Mouse (Mus musculus) stomach, embryonic 14.5 days (tissue): ENCODE measurements around the gene Vstm5. TPM values are rescaled to one million over a fixed set of nuclear protein-coding genes. Genes with fewer than 3 reads are reported as not detected.
A peak's percentile ranks its signal among the peaks of the same experiment; 100 is the strongest.

Experiments used
- ATAC-seq: fragments of 200-750 bp; cut with Nextera tagmentation; 2 replicates; pipeline ENCODE4 v1.8.0; 2017; ENCODE audit warnings: low read depth, moderate TSS enrichment; ENCODE audit not compliant: insufficient number of reproducible peaks, insufficient read depth, low FRiP score
- H3K27ac ChIP-seq: fragments of 300-500 bp; sonication (generic); 2 replicates; pipeline ENCODE4 v1.5.1; 2014; ENCODE audit warnings: mild to moderate bottlenecking, low read length, moderate library complexity, mixed read lengths
- H3K27me3 ChIP-seq: fragments of 300-500 bp; sonication (generic); 2 replicates; pipeline ENCODE4 v1.6.1; 2014; ENCODE audit warnings: low read length, control low read depth, mixed read lengths; ENCODE audit not compliant: control insufficient read depth, insufficient read depth
- H3K36me3 ChIP-seq: fragments of 300-500 bp; sonication (generic); 2 replicates; pipeline ENCODE4 v1.6.1; 2014; ENCODE audit warnings: mild to moderate bottlenecking, control low read depth, low read length, moderate library complexity, mixed read lengths; ENCODE audit not compliant: control insufficient read depth, insufficient read depth
- H3K4me1 ChIP-seq: fragments of 300-500 bp; sonication (generic); 2 replicates; pipeline ENCODE4 v1.6.1; 2014; ENCODE audit warnings: low read length, control low read depth, mixed read lengths; ENCODE audit not compliant: control insufficient read depth, insufficient read depth
- H3K4me2 ChIP-seq: fragments of 300-500 bp; sonication (generic); replicated peaks from 2 replicates; pipeline ENCODE4 v1.6.1; 2014; ENCODE audit warnings: low read depth, low read length, control low read depth
- H3K4me3 ChIP-seq: fragments of 300-500 bp; sonication (generic); 2 replicates; pipeline ENCODE4 v1.5.1; 2014; ENCODE audit warnings: low read depth, low read length, control low read depth
- H3K9ac ChIP-seq: fragments of 300-500 bp; sonication (generic); replicated peaks from 2 replicates; pipeline ENCODE4 v1.6.1; 2014; ENCODE audit warnings: low read depth, mild to moderate bottlenecking, control low read depth, low read length, moderate library complexity, mixed read lengths
- H3K9me3 ChIP-seq: fragments of 300-500 bp; sonication (generic); 2 replicates; pipeline ENCODE4 v1.6.1; 2016; ENCODE audit warnings: low read depth, low read length, control low read depth; ENCODE audit not compliant: control insufficient read depth
- WGBS: fragments of 180-500 bp; shearing (Covaris S2); extraction: QIAGEN DNeasy Blood & Tissue Kit; methylation state at CpG from one replicate; pipeline ENCODE4 v1.1.7; 2014; 5-methylcytosine and 5-hydroxymethylcytosine counted together
- polyA plus RNA-seq: library from polyadenylated mRNA; unstranded; fragments of >200 nt; fragmentation: Nextera tagmentation; extraction: Ambion mirVana; gene quantifications from 2 replicates; pipeline ENCODE4 v1.2.1, GENCODE M21; 2014

The Vstm5 gene
- polyA plus RNA-seq, 1 experiment from 2014 or later = 8.2 TPM

GRCm38 (mm10) chr9:15278343-15278742 lies 39.5 kb downstream of the Vstm5 start:
- H3K27ac ChIP-seq = no peak overlapping the region
- no peak overlapping the region for H3K9ac ChIP-seq
- peaks cover 8% of the 10 kb centered on the region; the same call in 1 of the 2 replicates for H3K4me1 ChIP-seq
- no peak overlapping the region; the same call in 1 of the 2 replicates for H3K4me2 ChIP-seq
- no peak for ATAC-seq
- H3K27me3 ChIP-seq = no peaks in the 10 kb centered on the region
- 91% methylated on average over 3 of the region's 3 CpGs for WGBS
- H3K4me3 ChIP-seq = no peak overlapping the region
- no peaks in the 10 kb centered on the region for H3K9me3 ChIP-seq
- peaks cover 32% of the 10 kb centered on the region for H3K36me3 ChIP-seq

GRCm38 (mm10) chr9:15279139-15279648 lies 40.3 kb downstream of the Vstm5 start:
- H3K4me2 ChIP-seq = peak overlapping the region; percentile 60
- peak overlapping the region; percentile 91 for H3K27ac ChIP-seq
- H3K9me3 ChIP-seq = no peaks in the 10 kb centered on the region
- H3K27me3 ChIP-seq = no peaks in the 10 kb centered on the region
- H3K9ac ChIP-seq = peak overlapping the region; percentile 94
- ATAC-seq = no peak; the same call in none of the 2 replicates
- H3K36me3 ChIP-seq = peaks cover 24% of the 10 kb centered on the region
- WGBS = 9% methylated on average over 19 of the region's 19 CpGs
- H3K4me3 ChIP-seq = peak overlapping the region; percentile 98
- peaks cover 8% of the 10 kb centered on the region; the same call in 1 of the 2 replicates for H3K4me1 ChIP-seq

- Histone ChIP-seq H3K27me3 (no peaks in the 10 kb centered on the region), H3K4me1 (peaks cover 8% of the 10 kb centered on the region; the same call in 1 of the 2 replicates), H3K4me2 (peak within 1 kb of the TSS; percentile 76), H3K27ac (peak within 1 kb of the TSS; percentile 91), H3K9me3 (no peaks in the 10 kb centered on the region), H3K4me3 (peak within 1 kb of the TSS; percentile 98), H3K36me3 (peaks cover 19% of the 10 kb centered on the region), H3K9ac (peak within 1 kb of the TSS; percentile 94)
- peak; percentile 97 for ATAC-seq
- WGBS = under 1% methylated on average over 57 of the region's 57 CpGs
Measured at GRCm38 (mm10) chr9:15279649-15280490, 41.0 kb downstream of the Vstm5 start, which contains the start of gene Med17. TSS of gene Med17 (minus strand) at chr9:15279931.

GRCm38 (mm10) chr9:15280491-15280879 lies 41.6 kb downstream of the Vstm5 start:
- 43% methylated on average over 5 of the region's 5 CpGs for WGBS
- peak overlapping the region; percentile 48; the same call in 1 of the 2 replicates for H3K27ac ChIP-seq
- ATAC-seq = no peak

GRCm38 (mm10) chr9:15285443-15285842 lies 46.6 kb downstream of the Vstm5 start:
- Histone ChIP-seq H3K4me2 (no peak overlapping the region), H3K4me3 (no peak overlapping the region), H3K36me3 (peaks cover 2% of the 10 kb centered on the region; the same call in 1 of the 2 replicates), H3K9me3 (no peaks in the 10 kb centered on the region), H3K9ac (no peak overlapping the region), H3K4me1 (peaks cover 4% of the 10 kb centered on the region; the same call in 1 of the 2 replicates), H3K27ac (no peak overlapping the region), H3K27me3 (no peaks in the 10 kb centered on the region)
- 62% methylated on average over 3 of the region's 3 CpGs for WGBS
- ATAC-seq = no peak

More at GRCm38 (mm10) chr9:15280491-15280879, 41.6 kb downstream of the Vstm5 start:
- Histone ChIP-seq H3K4me3 (peak overlapping the region; percentile 98), H3K9ac (peak overlapping the region; percentile 39), H3K9me3 (no peaks in the 10 kb centered on the region), H3K4me1 (peaks cover 8% of the 10 kb centered on the region; the same call in 1 of the 2 replicates), H3K27me3 (no peaks in the 10 kb centered on the region), H3K36me3 (peaks cover 13% of the 10 kb centered on the region), H3K4me2 (peak overlapping the region; percentile 76)

GRCm38 (mm10) chr9:15287846-15288245 lies 49.0 kb downstream of the Vstm5 start:
- no peak for ATAC-seq
- 61% methylated on average over 6 of the region's 6 CpGs for WGBS
- no peak overlapping the region for H3K4me3 ChIP-seq
- no peak overlapping the region for H3K9ac ChIP-seq
- no peak overlapping the region for H3K27ac ChIP-seq
- peaks cover 5% of the 10 kb centered on the region; the same call in 1 of the 2 replicates for H3K36me3 ChIP-seq
- H3K4me2 ChIP-seq = no peak overlapping the region
- H3K9me3 ChIP-seq = no peaks in the 10 kb centered on the region
- no peaks in the 10 kb centered on the region for H3K4me1 ChIP-seq
- H3K27me3 ChIP-seq = no peaks in the 10 kb centered on the region

- H3K4me2 ChIP-seq = no peak overlapping the region
- H3K4me1 ChIP-seq = no peaks in the 10 kb centered on the region
- H3K36me3 ChIP-seq = peaks cover 5% of the 10 kb centered on the region; the same call in 1 of the 2 replicates
- H3K27me3 ChIP-seq = no peaks in the 10 kb centered on the region
- WGBS = 85% methylated on average over 3 of the region's 3 CpGs
- no peak overlapping the region for H3K4me3 ChIP-seq
- no peaks in the 10 kb centered on the region for H3K9me3 ChIP-seq
- no peak overlapping the region for H3K27ac ChIP-seq
- ATAC-seq = no peak
- H3K9ac ChIP-seq = no peak overlapping the region
Measured at GRCm38 (mm10) chr9:15288402-15288801, 49.6 kb downstream of the Vstm5 start.

- Histone ChIP-seq H3K36me3 (peaks cover 5% of the 10 kb centered on the region; the same call in 1 of the 2 replicates), H3K27ac (no peak overlapping the region), H3K9ac (no peak overlapping the region), H3K4me1 (no peaks in the 10 kb centered on the region), H3K9me3 (no peaks in the 10 kb centered on the region), H3K27me3 (no peaks in the 10 kb centered on the region), H3K4me3 (no peak overlapping the region), H3K4me2 (no peak overlapping the region)
- WGBS = 82% methylated on average over 6 of the region's 6 CpGs
- no peak for ATAC-seq
Measured at GRCm38 (mm10) chr9:15289251-15289650, 50.4 kb downstream of the Vstm5 start.
